Mouse (Mus musculus) cerebellum, postnatal 10 days (tissue): ENCODE data around the gene Dcaf11.

Experiments used
- DNase-seq, 2 experiments: peaks; one replicate each; pipeline ENCODE4 v3.0.0; 2021; ENCODE audit warnings: mixed read lengths in 2 of 2

Dcaf11 gene

GRCm38 (mm10) chr14:55559799-55560201 lies at the start of gene Dcaf11:
Gene Dcaf11, plus strand, starts transcription at chr14:55560006.
- peak; percentile 94 to 96 for DNase-seq

DNA sequence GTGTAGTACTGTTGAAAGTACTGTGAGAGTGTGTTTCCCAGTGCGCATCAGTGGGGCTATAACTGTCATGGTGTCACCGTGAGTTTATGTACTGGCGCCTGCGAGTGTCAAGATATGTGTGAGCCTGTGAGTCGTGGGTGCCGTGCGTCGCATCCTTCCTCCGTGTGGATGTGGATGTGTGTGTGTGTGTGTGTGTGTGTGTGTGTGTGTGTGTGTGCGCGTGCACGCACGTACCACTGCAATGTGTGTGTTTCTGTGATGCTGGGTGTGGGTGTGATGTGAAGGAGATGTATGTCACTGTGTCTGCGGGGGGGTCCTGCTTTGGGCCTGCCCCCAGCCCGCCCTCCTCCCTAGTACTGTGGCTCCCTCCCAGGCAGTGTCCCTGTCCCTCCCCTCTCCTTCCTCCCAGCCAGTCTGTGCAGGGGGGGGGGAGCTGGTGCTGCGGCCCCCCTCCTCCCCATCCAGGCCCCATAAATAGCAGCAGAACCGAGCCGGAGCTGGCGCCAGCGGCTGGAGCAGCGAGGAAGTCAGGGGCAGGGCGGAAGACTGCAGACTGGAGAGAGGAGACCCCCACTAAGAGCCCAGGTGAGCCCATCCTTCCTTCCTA lies 49.6 kb upstream of the Dcaf11 start, which contains the start of gene Cpne6:
TSS of gene Cpne6 (plus strand) at position 321 of the 607 bp plus-strand sequence.
- DNase-seq = peak in 1 of 2 experiments; percentile 32

GRCm38 (mm10) chr14:55511037-55511436 lies 48.8 kb upstream of the Dcaf11 start:
- peak in 1 of 2 experiments; percentile 35 for DNase-seq

GRCm38 (mm10) chr14:55513927-55514326 lies 45.9 kb upstream of the Dcaf11 start:
- no peak for DNase-seq

DNA sequence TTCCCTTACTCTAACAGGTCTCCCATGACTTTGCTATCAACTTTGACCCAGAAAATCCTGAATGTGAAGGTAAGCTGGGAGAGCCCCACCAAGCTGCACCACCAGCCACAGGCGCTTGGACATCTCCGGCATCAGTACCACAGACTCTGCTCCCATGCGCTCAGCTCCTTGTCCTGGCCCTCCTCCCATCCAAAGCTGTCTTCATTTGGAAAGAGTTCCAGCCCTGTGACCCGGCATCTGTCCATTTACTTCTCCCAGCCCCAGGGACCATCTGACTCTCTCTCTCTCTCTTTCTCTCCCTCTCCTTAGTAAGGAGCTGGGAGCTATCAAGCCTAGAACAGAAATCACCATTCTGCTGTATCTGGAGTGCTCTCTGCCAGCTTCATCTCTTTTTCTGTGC lies 44.0 kb upstream of the Dcaf11 start:
- peak; percentile 62 to 74 for DNase-seq

DNA sequence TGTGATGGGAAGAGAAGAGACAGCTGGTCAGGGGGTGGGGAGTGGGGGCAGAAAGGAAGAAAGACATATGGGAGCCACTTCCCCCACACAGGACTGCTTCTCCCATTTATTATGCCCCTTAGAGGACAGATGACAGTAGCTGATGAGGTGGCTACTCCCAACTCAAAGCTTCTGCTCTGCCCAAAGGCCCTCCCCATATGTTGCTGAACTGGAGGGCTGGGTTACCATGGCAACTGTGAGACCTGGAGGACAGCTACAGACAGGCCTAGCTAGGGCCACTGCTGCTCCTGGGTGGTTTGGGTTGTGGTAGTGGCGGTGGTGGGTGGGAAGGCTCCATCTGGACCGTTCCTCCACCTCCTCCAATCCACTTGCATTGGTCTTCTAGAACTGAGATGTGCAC lies 40.9 kb upstream of the Dcaf11 start:
- peak; percentile 81 to 88 for DNase-seq

- peak; percentile 42 to 49 for DNase-seq
Measured at GRCm38 (mm10) chr14:55519604-55520003, 40.2 kb upstream of the Dcaf11 start.

- DNase-seq = peak; percentile 85 to 87
Measured at GRCm38 (mm10) chr14:55520451-55521361, 39.1 kb upstream of the Dcaf11 start.

DNA sequence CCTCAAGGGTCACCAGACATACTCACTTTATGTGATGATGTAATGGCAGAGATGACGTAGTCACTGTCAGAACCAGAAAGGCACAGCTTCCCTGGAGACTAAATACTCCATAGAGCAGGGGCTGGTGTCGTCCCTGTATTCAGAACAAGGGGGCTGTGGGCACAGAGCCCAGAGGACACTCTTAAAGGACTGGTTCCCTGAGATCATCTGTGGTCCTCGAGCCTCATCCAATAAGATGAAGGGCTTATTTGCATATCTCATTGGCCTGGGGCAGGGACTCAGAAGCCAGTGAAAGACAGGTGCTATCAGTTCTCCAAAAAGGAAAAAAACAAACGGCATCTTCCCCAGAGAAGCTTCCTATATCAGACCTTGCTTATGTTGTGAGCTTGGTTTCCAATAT lies 35.7 kb upstream of the Dcaf11 start:
- no peak for DNase-seq

DNA sequence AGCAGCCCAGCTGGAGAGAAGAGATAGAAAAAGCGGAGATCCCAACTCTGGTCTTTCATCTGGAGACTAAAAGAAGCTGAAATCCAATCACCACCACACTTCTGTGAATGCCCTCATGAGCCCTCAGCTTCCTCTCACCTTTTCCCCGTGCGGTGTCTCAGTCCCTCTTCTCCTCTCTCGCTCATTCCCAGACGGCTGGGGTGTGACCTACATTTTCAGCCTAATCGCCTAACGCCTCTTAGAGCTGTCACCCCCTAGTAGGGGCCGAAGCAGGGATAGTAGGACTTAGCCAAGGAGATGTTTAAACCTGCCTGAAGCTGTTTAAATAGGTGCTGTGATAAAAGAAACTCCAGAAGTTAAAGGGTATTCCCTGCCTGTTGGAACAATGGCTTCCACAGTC lies 35.0 kb upstream of the Dcaf11 start, which contains the start of gene Nrl:
TSS of gene Nrl (minus strand) at position 197 of the 400 bp plus-strand sequence.
- no peak for DNase-seq

- DNase-seq = no peak
Measured at GRCm38 (mm10) chr14:55526674-55527073, 33.1 kb upstream of the Dcaf11 start.

- peak; percentile 54 to 71 for DNase-seq
Measured at GRCm38 (mm10) chr14:55527940-55528339, 31.9 kb upstream of the Dcaf11 start.

DNA sequence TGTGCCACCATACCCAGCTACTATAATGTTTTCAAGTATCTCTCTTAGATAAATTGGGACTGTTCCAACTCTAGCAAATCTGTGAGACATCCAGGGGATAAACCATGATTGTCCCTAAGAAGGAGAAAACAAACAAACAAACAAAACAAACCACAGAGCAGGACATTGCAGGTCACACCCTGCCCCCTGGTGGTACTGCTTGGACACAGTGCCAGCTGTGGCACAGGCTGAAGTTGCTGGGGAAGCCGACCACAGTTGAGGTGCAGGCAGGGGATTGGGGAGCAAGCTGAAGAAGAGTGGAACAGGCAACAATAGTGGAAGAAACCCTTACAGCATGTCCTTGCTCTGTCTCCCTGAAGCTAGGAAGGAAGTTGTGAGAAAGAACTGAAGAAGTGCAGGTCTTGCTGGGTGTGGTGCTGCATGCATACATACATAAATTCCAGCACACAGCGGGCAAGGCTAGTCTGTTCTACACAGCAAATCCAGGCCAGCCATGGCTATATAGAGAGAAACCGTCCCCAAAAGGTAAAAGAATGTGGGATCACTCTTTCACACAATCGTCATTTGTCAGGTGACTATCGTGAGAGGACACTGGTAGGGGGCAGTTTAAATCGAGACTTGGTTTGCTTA lies 23.6 kb upstream of the Dcaf11 start:
- peak; percentile 81 to 85 for DNase-seq

DNA sequence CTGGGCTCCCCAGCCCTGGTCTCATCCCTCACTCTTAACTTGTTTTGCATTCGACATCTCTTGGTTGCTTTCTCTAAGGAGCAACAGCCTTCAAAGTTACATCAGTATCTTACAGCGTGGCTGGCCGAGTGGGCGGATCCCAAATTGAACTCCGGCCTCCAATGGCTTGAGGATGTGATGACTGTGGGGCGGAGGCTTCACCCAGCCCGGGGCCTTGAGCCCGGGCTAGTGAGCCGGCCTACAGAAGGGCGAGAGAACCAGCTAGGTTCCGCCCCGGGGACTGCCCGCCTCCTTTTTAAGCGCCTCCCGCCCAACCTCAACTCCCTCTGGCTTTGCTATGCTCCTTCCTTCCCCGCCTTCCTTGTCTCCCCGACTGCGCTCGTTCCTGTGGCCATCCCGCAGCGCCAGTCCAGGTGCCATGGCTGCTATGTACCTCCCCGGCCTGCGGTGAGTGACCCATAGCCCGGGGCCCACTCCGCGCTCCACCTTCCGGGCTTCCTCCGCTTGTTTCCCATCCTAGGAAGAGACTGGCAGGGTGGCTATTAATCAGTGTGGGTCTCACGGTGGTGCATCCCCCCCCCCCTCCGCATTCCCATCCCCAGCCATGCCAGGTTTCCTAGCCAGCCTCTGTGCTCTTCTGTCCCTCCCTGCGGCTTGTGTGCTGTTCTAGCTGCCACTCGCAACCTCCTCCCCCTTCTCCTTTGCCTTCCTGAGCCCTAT lies 19.6 kb upstream of the Dcaf11 start, which contains the start of gene Pck2:
TSS of gene Pck2 (plus strand) at position 200 of the 720 bp plus-strand sequence.
- peak; percentile 83 to 87 for DNase-seq

DNA sequence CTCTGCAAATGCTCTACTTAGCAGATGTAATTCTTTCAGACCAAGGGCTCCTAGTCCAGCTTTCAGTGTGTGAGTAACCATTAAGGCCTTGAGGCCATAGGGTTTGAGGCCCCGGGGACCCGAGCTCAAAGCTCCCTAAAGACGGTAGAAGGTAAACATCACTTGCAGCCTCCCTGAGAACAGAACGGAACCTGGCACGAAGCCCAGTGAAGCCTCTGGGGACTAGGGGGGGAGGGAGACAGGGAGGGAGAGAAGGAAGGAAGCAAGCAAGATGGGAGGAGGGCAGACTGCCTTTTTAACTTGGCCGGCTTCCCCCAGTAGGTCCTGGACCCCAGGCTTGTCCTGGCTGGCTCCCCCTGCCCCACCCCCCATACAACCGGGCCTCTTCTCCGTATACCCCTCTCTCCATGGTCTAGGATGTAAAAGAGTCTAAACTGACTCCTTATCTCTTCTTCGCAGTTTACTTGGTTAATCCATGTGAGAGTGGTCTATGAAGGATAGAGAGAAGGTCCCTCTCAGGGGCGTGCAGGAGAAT lies 19.0 kb upstream of the Dcaf11 start:
- DNase-seq = peak; percentile 93 to 95

DNA sequence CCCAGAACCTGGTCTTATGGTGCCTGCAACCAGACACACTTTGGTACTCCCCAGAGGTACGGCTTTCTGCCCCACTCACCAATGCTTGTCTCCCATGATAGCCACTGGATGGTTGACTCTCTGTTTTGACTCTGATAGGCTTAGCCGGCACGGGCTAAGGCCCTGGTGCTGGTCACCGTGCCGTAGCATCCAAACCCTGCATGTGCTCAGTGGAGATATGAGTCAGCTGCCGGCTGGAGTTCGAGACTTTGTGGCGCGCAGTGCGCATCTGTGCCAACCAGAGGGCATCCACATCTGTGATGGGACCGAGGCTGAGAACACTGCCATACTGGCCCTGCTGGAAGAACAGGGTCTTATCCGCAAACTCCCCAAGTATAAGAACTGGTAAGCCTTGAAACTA lies 17.5 kb upstream of the Dcaf11 start:
- no peak for DNase-seq

DNA sequence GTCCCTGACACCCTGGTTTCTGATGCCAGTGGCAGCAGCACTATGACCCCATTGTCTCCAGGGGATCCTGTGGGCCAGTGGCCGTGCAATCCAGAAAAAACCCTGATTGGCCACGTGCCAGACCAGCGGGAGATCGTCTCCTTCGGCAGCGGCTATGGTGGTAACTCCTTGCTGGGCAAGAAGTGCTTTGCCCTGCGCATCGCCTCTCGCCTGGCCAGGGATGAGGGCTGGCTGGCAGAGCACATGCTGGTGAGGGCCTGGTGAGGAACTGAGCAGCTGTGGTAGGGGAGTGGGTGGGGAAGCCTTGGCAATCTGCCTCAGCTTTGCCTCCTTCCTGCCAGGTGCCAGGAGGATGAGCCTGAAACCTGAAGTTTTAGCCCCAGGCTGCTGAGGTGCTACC lies 15.5 kb upstream of the Dcaf11 start:
- DNase-seq = peak; percentile 72 to 76

DNA sequence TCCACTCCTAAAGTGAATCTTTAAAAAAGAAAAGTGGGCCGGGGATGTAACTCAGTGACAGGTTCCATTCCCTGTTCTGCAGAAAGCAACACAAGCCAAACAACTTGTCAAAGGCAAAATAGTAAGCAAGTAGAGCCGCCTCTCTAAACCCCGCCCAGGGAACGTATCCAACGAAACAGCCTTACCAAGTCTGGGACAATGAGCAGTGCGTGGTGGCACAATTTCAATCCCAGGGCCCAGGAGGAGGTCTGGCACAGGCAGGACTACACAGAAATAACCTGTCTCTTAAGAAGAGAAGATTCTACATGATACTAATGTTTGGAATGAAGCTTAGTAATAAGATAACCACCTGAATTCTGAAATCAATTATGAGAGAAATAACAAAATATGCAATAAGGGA lies 9.6 kb upstream of the Dcaf11 start:
- DNase-seq = peak; percentile 49 to 50

DNA sequence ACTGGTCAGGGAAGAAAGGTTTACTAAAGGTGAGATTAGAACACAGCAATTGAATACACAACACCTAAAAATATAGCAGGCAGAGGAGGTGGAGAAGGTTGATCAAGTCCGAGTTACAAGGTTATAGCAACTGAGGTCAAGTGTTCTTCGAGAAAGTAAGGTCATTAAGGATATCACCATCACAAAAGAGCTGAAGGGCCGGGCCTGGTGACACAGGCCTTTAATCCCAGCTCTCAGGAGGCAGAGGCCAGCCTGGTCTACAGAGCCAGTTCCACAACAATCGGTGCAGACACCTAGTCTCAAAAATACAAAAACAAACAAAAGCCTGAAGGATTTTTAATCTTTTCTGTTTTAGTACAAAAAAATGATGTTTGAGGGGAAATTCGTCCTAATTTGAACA lies 8.5 kb upstream of the Dcaf11 start:
- no peak for DNase-seq

GRCm38 (mm10) chr14:55551794-55552193 lies 8.0 kb upstream of the Dcaf11 start:
- no peak for DNase-seq

GRCm38 (mm10) chr14:55554635-55555034 lies 5.2 kb upstream of the Dcaf11 start:
- DNase-seq = no peak

DNA sequence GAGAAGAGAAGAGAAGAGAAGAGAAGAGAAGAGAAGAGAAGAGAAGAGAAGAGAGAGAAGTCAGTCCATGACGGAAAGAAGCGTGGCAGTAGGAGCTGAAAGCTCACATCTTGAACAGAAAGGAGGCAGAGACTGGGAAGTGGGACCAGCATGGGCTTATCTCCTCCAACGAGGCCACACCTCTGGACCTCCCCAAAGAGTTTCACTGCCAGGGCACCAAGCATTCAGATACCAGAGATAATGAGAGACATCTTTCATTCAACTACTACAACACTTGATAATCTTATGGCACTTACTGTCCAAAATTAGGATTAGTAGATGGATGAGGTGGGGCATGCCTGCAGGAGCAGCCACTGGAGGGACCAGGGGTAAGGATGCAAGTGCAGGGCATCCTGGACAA lies 4.0 kb upstream of the Dcaf11 start:
- DNase-seq = no peak
